Mouse (Mus musculus) midbrain, embryonic 10.5 days (tissue): ENCODE data around the gene Ciart. TPM values are rescaled to one million over a fixed set of nuclear protein-coding genes. Genes with fewer than 3 reads are reported as not detected.
"Not testable (repeated sequence)": the region's sequence is repeated elsewhere in the genome, so short reads cannot be mapped to it uniquely, and the experiment has no call there.

Experiments used
- DNase-seq: peaks from one replicate; pipeline ENCODE4 v3.0.0-alpha.2; 2017; ENCODE audit warnings: low spot score
- H3K27ac ChIP-seq: fragments of 300-500 bp; sonication (generic); replicated peaks from 2 replicates; pipeline ENCODE4 v1.5.1; 2016; ENCODE audit warnings: mild to moderate bottlenecking
- H3K27me3 ChIP-seq: fragments of 300-500 bp; sonication (generic); 2 replicates; pipeline ENCODE4 v1.6.1; 2016; ENCODE audit warnings: low read depth, mild to moderate bottlenecking; ENCODE audit not compliant: poor library complexity, severe bottlenecking
- H3K36me3 ChIP-seq: fragments of 300-500 bp; sonication (generic); 2 replicates; pipeline ENCODE4 v1.6.1; 2016; ENCODE audit warnings: mild to moderate bottlenecking, moderate library complexity
- H3K4me1 ChIP-seq: fragments of 300-500 bp; sonication (generic); 2 replicates; pipeline ENCODE4 v1.6.1; 2016
- H3K4me3 ChIP-seq: fragments of 300-500 bp; sonication (generic); 2 replicates; pipeline ENCODE4 v1.5.1; 2016; ENCODE audit warnings: mild to moderate bottlenecking, moderate library complexity
- H3K9me3 ChIP-seq: fragments of 300-500 bp; sonication (generic); replicated peaks from 2 replicates; pipeline ENCODE4 v1.6.1; 2016; ENCODE audit warnings: mild to moderate bottlenecking
- WGBS: fragments of 180-500 bp; shearing (Covaris S2); methylation state at CpG from one replicate; pipeline ENCODE4 v1.1.7; 2016; 5-methylcytosine and 5-hydroxymethylcytosine counted together
- polyA plus RNA-seq: library from polyadenylated mRNA; unstranded; fragments of >200 nt; fragmentation: Nextera tagmentation; extraction: Ambion mirVana; gene quantifications from 2 replicates; pipeline ENCODE4 v1.2.1, GENCODE M21; 2016

The Ciart gene
- polyA plus RNA-seq, 1 experiment from 2014 or later = 12.3 TPM

GRCm38 (mm10) chr3:95907613-95908012, 25.6 kb upstream of the Ciart start:
- H3K9me3 ChIP-seq = no peaks in the 10 kb centered on the region
- no peaks in the 10 kb centered on the region for H3K36me3 ChIP-seq
- DNase-seq = no peak
- peaks cover 10% of the 10 kb centered on the region for H3K27me3 ChIP-seq
- H3K4me1 ChIP-seq = peaks cover 46% of the 10 kb centered on the region
- H3K4me3 ChIP-seq = no peak overlapping the region
- H3K27ac ChIP-seq = no peak overlapping the region
- WGBS = 54% methylated on average over 4 of the region's 4 CpGs

- peaks cover 53% of the 10 kb centered on the region for H3K4me1 ChIP-seq
- DNase-seq = peak; percentile 64
- 0 out of 2 replicates have a peak overlapping the region, but pooled peaks have one; percentile 93 for H3K27ac ChIP-seq
- H3K9me3 ChIP-seq = no peaks in the 10 kb centered on the region
- WGBS = under 1% methylated on average over 12 of the region's 12 CpGs
- H3K27me3 ChIP-seq = peaks cover 10% of the 10 kb centered on the region
- peak overlapping the region; percentile 59 for H3K4me3 ChIP-seq
- H3K36me3 ChIP-seq = peaks cover 1% of the 10 kb centered on the region
Observed at GRCm38 (mm10) chr3:95906860-95907259, 24.8 kb upstream of the Ciart start.

DNA sequence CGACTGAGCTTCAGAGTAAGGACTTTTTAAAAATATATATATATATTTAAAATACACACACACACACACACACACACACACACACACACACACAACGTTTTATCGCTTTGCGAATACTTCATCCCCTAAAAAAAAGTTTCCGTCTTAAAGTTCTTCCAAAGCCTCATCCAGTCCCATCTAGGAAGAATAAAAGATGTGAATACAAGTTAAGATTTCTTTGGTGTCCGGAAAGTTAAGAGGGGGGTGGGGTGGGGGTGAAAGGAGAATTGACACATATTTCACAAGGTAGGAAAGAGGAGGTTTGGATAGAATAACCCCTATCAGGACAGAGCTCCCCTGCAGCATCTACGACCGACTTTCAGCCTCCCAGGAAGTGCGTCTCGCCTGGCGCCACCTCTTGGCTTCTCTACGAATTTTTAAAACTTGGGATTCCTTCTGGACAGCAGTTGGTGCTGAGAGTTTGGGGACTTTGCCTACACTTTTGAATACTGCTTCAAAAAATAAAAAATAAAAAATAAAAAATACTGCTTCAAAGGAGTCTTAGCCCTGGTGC, 24.0 kb upstream of the Ciart start:
- WGBS = 2% methylated on average over 12 of the region's 12 CpGs
- H3K27ac ChIP-seq = peak overlapping the region; percentile 93
- H3K4me3 ChIP-seq = peak overlapping the region; percentile 59
- H3K4me1 ChIP-seq = peaks cover 59% of the 10 kb centered on the region
- H3K36me3 ChIP-seq = peaks cover 10% of the 10 kb centered on the region
- peaks cover 10% of the 10 kb centered on the region for H3K27me3 ChIP-seq
- peak; percentile 71 for DNase-seq
- H3K9me3 ChIP-seq = no peaks in the 10 kb centered on the region

- peak; percentile 83 for DNase-seq
- peak overlapping the region; percentile 93 for H3K27ac ChIP-seq
- H3K4me1 ChIP-seq = peaks cover 59% of the 10 kb centered on the region
- peak overlapping the region; percentile 59 for H3K4me3 ChIP-seq
- H3K9me3 ChIP-seq = no peaks in the 10 kb centered on the region
- H3K27me3 ChIP-seq = peaks cover 10% of the 10 kb centered on the region
- peaks cover 16% of the 10 kb centered on the region for H3K36me3 ChIP-seq
- 0% methylated on average over 18 of the region's 18 CpGs for WGBS
Observed at GRCm38 (mm10) chr3:95905146-95905939, 23.3 kb upstream of the Ciart start.

DNA sequence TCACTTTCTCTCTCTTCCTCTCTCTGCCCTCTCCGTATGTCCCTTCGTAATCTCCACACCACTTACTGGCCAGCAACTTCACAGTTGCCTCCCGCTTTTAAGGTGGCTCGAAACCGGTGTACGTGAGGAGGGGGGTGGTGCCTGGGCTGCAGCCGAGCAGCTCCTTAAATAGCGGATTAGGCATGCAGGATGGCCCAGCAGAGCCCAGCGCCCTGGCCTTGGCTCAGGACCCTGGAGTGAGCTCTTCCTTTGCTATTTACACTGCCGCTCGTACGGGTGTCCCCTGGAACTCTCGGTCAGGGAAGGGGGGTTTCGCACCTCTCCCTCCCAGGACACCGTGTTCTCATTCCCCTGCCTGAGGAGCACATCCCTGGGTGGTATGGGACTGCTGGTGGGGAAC, 22.5 kb upstream of the Ciart start, which contains the start of gene Car14:
TSS of gene Car14 (minus strand) at position 124 of the 400 bp plus-strand sequence.
- Histone ChIP-seq H3K4me1 (peaks cover 61% of the 10 kb centered on the region), H3K27ac (peak within 1 kb of the TSS; percentile 93), H3K36me3 (peaks cover 24% of the 10 kb centered on the region), H3K27me3 (peaks cover 10% of the 10 kb centered on the region), H3K4me3 (peak within 1 kb of the TSS; percentile 59), H3K9me3 (no peaks in the 10 kb centered on the region)
- peak; percentile 70 for DNase-seq
- 0% methylated on average over 15 of the region's 15 CpGs for WGBS

DNA sequence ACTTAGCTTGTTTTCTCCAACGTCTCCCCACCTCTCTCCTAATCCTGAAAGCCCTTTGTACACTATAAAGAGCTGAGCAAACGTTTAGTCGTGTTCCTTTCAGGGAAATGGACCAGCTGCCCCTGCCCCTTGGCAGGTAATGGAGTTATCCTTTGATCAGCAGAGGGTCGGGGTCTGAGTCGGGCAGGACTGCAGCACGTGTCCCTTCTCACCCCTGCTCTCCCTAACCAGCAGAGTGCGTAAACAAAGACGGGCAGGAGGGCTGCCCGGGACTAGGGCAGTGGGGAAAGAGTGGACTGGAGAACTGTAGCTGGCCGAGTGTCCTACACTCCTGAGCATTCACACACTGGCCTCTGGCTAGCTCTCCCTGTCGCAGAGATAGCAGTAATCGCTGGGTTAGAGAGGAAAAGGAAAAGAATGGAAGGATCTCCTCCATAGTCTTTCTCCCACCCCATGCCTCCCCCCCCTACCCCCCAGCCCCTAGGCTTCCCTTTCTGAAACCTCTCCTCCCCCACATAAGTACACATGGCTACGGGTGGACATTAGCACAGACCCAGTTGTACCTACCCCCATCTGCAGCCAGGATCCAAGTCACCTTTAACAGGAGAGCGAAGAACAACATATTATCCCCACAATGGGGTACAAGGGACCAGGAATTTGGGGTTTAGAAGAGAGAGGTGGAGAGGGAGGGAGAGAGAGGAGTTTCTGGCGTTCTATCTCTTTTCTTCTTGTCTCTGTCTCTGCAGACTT, 21.9 kb upstream of the Ciart start:
- Histone ChIP-seq H3K27me3 (peaks cover 10% of the 10 kb centered on the region), H3K4me1 (peaks cover 64% of the 10 kb centered on the region), H3K27ac (peak overlapping the region; percentile 93), H3K36me3 (peaks cover 30% of the 10 kb centered on the region), H3K9me3 (no peaks in the 10 kb centered on the region), H3K4me3 (peak overlapping the region; percentile 59)
- 0% methylated on average over 15 of the region's 15 CpGs for WGBS
- DNase-seq = peak; percentile 63

- Histone ChIP-seq H3K27me3 (peaks cover 6% of the 10 kb centered on the region), H3K36me3 (peaks cover 43% of the 10 kb centered on the region), H3K27ac (peak overlapping the region; percentile 93), H3K9me3 (no peaks in the 10 kb centered on the region), H3K4me3 (peak overlapping the region; percentile 59), H3K4me1 (peaks cover 64% of the 10 kb centered on the region)
- DNase-seq = no peak
- WGBS = 44% methylated on average over 6 of the region's 6 CpGs
Observed at GRCm38 (mm10) chr3:95902643-95903042, 20.6 kb upstream of the Ciart start.

- DNase-seq = no peak
- Histone ChIP-seq H3K4me3 (peak overlapping the region; percentile 59), H3K9me3 (no peaks in the 10 kb centered on the region), H3K36me3 (peaks cover 47% of the 10 kb centered on the region), H3K4me1 (peaks cover 64% of the 10 kb centered on the region), H3K27ac (peak overlapping the region; percentile 93), H3K27me3 (peaks cover 3% of the 10 kb centered on the region; the same call in 1 of the 2 replicates)
Observed at GRCm38 (mm10) chr3:95902373-95902625, 20.2 kb upstream of the Ciart start.

DNA sequence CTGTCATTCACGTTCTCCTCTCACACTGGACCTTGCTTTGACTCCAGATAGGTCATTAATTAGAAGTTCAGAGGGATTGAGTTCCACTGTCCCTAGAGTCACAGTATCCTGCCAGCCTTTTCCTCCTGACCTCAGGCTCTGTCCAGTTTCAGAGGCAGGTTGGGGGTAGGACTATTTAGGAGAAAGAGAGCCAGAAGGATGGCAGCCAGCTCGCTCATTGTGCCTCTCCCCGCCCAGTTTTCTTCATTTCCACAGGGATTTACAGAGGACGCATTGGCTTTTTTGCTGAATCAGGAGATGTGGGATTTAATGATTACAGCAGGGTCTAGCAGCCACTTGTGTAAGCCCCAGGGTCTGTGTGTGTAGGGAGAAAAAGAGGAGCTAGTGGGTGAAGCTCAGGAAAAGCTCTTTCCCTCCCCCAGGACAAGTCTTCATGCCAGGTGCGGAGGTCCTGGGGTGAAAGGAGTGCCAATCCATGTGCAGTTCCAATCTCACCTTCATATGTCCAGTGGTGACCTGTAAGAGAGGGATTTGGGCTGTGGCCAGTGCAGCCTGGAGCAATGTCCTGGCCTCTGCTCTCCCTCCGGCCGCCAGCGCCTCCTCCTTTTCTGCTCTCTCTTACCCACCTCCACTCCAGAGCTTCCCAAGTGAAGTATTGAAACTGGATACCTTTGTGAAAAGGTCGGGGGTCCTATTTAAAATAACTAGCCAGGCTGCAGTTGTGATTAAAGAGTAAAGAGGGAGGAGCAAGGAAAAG, 19.7 kb upstream of the Ciart start:
- DNase-seq = no peak
- no peaks in the 10 kb centered on the region for H3K9me3 ChIP-seq
- peaks cover 60% of the 10 kb centered on the region for H3K4me1 ChIP-seq
- H3K27me3 ChIP-seq = no peaks in the 10 kb centered on the region
- peak overlapping the region; percentile 59 for H3K4me3 ChIP-seq
- WGBS = 80% methylated on average over 9 of the region's 9 CpGs
- H3K36me3 ChIP-seq = peaks cover 47% of the 10 kb centered on the region
- peak overlapping the region; percentile 93 for H3K27ac ChIP-seq

GRCm38 (mm10) chr3:95899800-95900524, 17.9 kb upstream of the Ciart start:
- 0 out of 2 replicates have a peak overlapping the region, but pooled peaks have one; percentile 23 for H3K27ac ChIP-seq
- H3K27me3 ChIP-seq = no peaks in the 10 kb centered on the region
- no peak overlapping the region for H3K4me3 ChIP-seq
- 81% methylated on average over 13 of the region's 13 CpGs for WGBS
- DNase-seq = no peak
- H3K36me3 ChIP-seq = peaks cover 54% of the 10 kb centered on the region
- H3K9me3 ChIP-seq = no peaks in the 10 kb centered on the region
- H3K4me1 ChIP-seq = peaks cover 50% of the 10 kb centered on the region

- H3K27ac ChIP-seq, H3K27me3 ChIP-seq, H3K9me3 ChIP-seq, DNase-seq: not testable (repeated sequence)
- 89% methylated on average over 7 of the region's 7 CpGs for WGBS
- H3K4me3 ChIP-seq = 0 out of 2 replicates have a peak overlapping the region, but pooled peaks have one; percentile 14
- peaks cover 39% of the 10 kb centered on the region for H3K36me3 ChIP-seq
- H3K4me1 ChIP-seq = peaks cover 46% of the 10 kb centered on the region
Observed at GRCm38 (mm10) chr3:95895501-95895900, 13.4 kb upstream of the Ciart start.
